Mouse (Mus musculus) NIH3T3 (cell line): ENCODE data around the gene Cntn3.

ENCODE experiments used
- DNase-seq: peaks from one replicate; pipeline ENCODE4 v3.0.0-alpha.2; 2012; ENCODE audit warnings: low read depth

Gene Cntn3

DNA sequence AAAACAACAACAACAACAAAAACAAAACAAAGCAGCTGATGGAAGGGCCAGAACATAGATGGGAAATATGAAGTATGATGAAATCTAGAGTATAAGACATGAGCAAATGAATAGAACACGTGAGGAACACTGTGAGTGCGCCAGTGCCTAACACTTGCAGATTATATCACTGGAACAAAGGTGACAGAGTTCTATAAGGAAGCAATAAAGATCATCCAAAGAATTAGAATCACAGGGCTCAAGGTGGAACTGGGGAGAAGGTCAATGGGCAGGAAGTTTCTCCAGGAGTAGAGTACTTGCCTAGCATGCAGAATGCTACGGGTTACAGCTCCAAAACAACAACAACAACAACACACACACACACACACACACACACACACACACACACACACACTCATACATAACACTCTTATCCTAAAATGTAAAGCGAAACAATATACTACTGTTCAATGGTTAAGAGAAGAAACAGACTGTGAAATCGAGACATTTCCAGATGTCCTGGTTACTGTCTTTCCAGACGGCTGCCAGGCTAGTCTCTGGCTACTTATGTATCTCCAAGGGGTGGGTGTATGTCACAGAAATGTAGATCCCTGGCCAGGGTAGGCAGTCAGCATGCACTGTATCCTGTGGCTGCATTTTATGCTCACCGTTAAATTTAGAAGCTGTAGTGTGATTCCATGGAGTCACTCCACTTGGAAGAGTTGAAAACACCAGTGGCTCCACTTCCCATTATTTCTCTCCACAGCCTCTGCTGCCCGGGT, 94.4 kb downstream of the Cntn3 start:
- no peak for DNase-seq

GRCm38 (mm10) chr6:102438353-102438752, 134.5 kb downstream of the Cntn3 start:
- DNase-seq: no peak

DNA sequence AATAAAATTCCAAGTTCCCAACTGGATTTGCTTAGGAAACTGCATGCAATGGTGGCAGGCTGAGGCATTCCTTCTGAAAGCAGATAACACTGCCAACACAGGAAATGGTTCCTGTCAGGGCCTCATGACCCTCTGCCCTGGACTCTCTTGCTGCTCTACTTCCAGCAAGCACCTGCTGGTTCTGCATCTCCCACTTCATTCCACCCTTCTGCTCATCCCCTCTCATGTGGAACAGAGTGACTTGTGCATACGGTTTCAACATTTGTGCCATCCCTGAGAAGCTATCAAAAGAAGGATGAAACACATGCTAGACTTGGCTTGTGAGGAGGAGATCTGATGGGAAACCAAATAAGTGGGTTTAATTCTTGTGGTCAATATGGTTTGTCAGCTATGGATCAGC, 145.4 kb downstream of the Cntn3 start:
- no peak for DNase-seq

GRCm38 (mm10) chr6:102421781-102422180, 151.1 kb downstream of the Cntn3 start:
- DNase-seq: no peak

DNA sequence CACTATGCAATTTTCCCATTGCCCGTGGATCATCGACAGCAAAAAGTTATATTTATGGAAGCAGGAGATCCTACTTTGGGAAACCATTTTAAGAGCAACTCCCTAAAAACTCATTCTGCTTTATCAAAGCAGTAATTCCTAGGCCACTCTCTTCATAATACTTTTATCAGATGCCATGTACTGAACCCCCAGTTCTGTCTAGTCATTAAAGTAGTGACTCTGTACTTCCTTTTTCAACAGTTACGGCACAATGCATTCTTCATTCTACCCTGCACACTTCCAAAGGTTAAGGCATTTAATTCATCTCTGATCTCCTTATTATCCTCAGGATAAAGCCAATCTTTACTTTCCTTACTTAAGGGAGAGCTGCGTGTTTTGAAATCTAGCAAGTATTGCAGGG, 184.3 kb downstream of the Cntn3 start:
- DNase-seq: no peak

DNA sequence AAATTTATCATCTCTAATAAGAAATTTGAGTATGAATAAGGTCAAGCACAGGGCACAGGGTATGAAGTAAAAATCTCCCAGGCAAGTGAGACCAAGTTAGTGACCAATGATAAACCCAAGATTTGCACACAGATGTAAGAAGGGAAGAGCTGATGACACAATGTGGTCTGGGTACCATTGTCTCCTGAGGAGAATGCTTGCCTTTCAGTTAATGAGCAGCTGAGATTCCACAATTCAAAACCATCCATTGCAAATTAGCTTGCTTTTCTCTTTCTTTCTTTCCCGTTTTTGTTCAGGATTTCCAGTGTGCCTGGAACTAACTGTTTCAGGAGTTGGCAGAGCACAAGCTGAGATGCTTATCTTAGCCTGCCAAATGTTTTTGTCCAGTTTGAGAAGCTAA, 200.8 kb downstream of the Cntn3 start:
- DNase-seq: no peak

DNA sequence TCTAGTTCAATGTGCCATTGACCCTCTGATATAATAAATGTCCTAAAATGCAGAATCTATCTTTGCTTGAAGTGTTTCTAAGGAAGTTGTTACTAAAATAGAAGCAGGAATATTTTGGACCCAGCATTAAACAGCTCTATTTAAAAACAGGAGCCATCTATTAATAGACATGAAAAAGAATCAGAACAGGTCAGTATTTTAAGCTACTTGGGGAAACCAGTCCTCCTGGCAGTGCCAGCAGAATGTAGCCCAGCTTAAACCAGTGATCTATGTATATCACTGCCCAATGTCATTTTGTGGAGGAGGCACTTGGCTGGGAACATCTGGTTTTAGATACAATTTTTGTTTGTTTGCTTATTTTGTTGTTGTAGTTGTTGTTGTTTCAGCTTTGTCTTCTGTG, 209.0 kb downstream of the Cntn3 start:
- DNase-seq: no peak

- DNase-seq: no peak
Observed at GRCm38 (mm10) chr6:102363291-102363832, 209.5 kb downstream of the Cntn3 start.

DNA sequence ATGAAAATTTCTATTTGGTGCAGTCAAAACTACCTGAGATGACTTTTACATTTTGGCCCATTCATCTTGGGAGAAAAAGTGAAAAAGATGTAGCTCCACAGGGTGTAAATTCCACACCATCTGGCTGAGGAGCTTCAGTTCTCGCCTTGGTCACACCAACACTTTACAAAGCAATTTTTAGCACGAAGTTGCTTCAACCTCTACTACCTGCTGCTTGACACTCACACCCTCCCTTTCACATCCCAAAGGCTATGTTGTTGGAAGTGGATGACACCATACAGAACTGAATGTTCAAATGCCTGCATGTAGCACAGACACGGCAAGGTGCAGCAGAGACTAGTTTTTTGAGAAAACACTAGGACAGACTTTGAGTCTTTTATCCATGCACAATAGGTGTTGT, 240.8 kb downstream of the Cntn3 start:
- DNase-seq: no peak

- DNase-seq: no peak
Observed at GRCm38 (mm10) chr6:102326711-102327110, 246.2 kb downstream of the Cntn3 start.

- no peak for DNase-seq
Observed at GRCm38 (mm10) chr6:102322614-102323284, 250.2 kb downstream of the Cntn3 start.

DNA sequence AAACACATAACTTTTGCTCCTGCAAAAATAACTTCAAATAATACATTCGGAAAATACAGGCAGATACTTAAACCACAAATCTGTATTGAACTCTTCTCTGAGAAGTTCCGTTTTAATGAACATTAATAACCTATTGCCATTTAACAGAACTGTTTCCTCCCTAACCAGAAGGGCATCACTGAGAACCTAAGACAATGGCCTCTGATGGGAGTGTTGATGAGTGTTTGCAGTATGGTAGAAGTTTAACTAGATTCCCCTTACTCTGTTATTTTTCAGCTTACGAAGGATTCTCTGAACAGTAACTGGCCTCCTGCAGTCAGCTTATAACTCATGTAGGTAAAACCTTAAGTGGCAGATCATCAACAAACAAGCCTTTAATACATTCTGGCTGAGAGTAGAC, 253.1 kb downstream of the Cntn3 start:
- no peak for DNase-seq

GRCm38 (mm10) chr6:102282889-102283288, 290.0 kb downstream of the Cntn3 start:
- DNase-seq: no peak

GRCm38 (mm10) chr6:102231015-102231414, 341.9 kb downstream of the Cntn3 start:
- no peak for DNase-seq

- DNase-seq: no peak
Observed at GRCm38 (mm10) chr6:102186316-102186715, 386.6 kb downstream of the Cntn3 start.

GRCm38 (mm10) chr6:102170913-102171312, 402.0 kb downstream of the Cntn3 start:
- peak; percentile 61 for DNase-seq

DNA sequence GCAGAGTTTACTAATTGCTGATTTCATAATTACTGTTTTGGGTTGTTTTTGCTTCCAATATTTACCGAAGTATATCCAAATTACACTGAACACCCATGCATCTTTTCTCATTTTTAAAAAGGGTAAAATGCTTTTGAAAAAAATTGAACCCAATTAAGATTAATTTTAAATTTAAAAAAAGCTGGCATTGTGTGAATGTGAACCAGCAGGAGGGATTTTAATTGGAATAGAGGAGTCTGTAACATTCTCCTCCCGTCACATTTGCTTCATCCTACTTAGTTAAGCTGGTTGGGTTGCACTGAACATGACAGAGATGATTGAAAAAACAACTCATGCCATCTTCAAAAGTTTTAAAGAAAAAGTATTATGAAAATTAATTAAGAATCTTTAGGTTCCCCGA, 411.7 kb downstream of the Cntn3 start:
- DNase-seq: no peak

DNA sequence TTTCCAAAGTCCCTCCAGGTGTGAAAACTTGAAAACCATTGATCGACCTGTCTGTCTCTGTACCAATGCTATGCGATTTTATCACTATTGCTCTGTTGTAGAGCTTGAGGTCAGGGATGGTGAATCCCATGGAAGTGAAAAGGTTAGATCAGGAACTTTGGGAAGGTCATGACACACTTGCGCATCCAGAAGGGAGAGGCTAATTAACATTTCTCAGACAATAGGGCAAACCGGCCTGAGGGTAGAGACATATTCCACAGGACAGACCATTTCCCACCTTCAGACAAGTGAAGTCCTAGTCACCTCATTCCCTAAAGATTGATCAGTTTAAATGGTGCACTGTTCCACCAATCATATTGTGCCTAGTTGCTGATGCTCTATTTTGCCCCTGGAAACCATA, 451.2 kb downstream of the Cntn3 start:
- no peak for DNase-seq

DNA sequence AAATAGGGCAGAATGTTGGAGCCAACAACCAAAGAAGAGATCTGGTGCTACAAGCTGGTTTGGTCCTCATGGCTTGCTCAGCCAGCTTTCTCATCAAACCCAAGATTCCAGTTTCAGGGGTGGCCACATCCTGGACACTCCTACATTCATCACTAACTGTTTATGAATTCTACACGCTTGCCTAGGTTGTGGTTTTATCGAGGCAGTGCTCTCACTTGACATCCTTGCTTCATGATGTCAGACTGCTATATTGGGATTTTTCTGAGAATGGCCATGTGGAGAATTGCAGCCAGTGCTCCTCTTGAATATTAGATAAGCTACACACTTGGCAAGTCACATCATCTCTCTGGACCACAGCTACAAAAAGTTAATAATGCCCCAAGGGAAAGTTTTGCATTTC, 452.9 kb downstream of the Cntn3 start:
- no peak for DNase-seq

GRCm38 (mm10) chr6:102113629-102114028, 459.3 kb downstream of the Cntn3 start:
- DNase-seq: no peak
